Mouse (Mus musculus) lung, adult 2 months (tissue): ENCODE data around the gene Erg. TPM values are rescaled to one million over a fixed set of nuclear protein-coding genes. Genes with fewer than 3 reads are reported as not detected.

Experiments
- DNase-seq: peaks from one replicate; pipeline ENCODE4 v3.0.0; 2022
- H3K4me1 ChIP-seq: fragments of 200-500 bp; 2 replicates; pipeline ENCODE4 v1.6.1; 2011; ENCODE audit warnings: low read length; ENCODE audit not compliant: control insufficient read depth, insufficient read depth
- H3K4me3 ChIP-seq: fragments of 200-500 bp; replicated peaks from 2 replicates; pipeline ENCODE3; 2011; ENCODE audit warnings: low read depth, mild to moderate bottlenecking, control low read depth, low read length; ENCODE audit errors: extremely low read depth
- CTCF ChIP-seq: fragments of 200-500 bp; IDR thresholded peaks from 2 replicates; pipeline ENCODE4 v1.5.1; 2011; ENCODE audit warnings: mild to moderate bottlenecking, low read length, control low read depth; ENCODE audit not compliant: insufficient read depth
- POLR2A ChIP-seq: fragments of 200-500 bp; IDR thresholded peaks from 2 replicates; pipeline ENCODE4 v1.6.1; 2011; ENCODE audit warnings: low read depth, mild to moderate bottlenecking, control low read depth, low read length, borderline replicate concordance; ENCODE audit errors: extremely low read depth
- WGBS: fragments of 180-500 bp; shearing (Covaris S2); methylation state at CpG from one replicate; pipeline ENCODE4 v1.1.7; 2018; 5-methylcytosine and 5-hydroxymethylcytosine counted together
- polyA plus RNA-seq: library from polyadenylated mRNA; depleted of rRNA; stranded (reverse); fragments of >200 nt; gene quantifications from 2 replicates; pipeline ENCODE4 v1.2.3, GENCODE M21; 2012

Gene Erg
- polyA plus RNA-seq, 1 experiment = 82.7 TPM

GRCm38 (mm10) chr16:95458590-95459324 is 127.6 kb downstream of the Erg start:
- peak overlapping the region; percentile 87 for H3K4me3 ChIP-seq
- no peak for DNase-seq
- peaks cover 11% of the 10 kb centered on the region for H3K4me1 ChIP-seq
- TF ChIP-seq POLR2A (peak; percentile 66; the same call in 1 of the 2 replicates), CTCF (no peak)
- 48% methylated on average over 17 of the region's 17 CpGs for whole genome bisulfite sequencing

DNA sequence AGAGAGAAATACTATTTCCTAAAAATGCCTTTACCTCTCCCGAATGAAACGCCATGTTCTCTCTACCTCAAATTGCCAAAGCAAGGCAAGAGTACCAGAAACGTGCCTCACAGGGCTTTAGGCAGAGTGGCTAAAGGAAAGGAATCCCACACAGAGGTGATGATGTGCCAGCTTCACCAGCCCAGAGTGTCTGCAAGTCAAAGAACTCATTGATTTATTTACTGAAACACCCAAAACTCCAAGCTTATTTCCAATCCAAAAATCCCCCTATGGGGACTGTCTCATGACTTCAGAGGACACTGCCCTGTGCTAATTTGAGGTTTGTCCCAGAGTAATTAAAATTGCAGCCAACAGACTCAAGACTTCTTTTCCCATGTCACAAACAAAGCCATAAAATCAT is 129.4 kb downstream of the Erg start:
- WGBS = 39% methylated on average over 3 of the region's 3 CpGs
- Histone ChIP-seq H3K4me3 (peak overlapping the region; percentile 87), H3K4me1 (peaks cover 8% of the 10 kb centered on the region)
- no peak for TF ChIP-seq POLR2A
- TF ChIP-seq CTCF = no peak
- no peak for DNase-seq

GRCm38 (mm10) chr16:95455896-95456295 is 130.5 kb downstream of the Erg start:
- DNase-seq = no peak
- TF ChIP-seq CTCF (no peak), POLR2A (no peak)
- Histone ChIP-seq H3K4me1 (peaks cover 8% of the 10 kb centered on the region; the same call in 1 of the 2 replicates), H3K4me3 (peak overlapping the region; percentile 71)
- 42% methylated on average over 8 of the region's 8 CpGs for WGBS

GRCm38 (mm10) chr16:95455461-95455860 is 130.9 kb downstream of the Erg start:
- peak overlapping the region; percentile 71 for H3K4me3 ChIP-seq
- 47% methylated on average over 5 of the region's 5 CpGs for WGBS
- H3K4me1 ChIP-seq = peaks cover 9% of the 10 kb centered on the region; the same call in 1 of the 2 replicates
- TF ChIP-seq POLR2A = no peak
- TF ChIP-seq CTCF = no peak
- no peak for DNase-seq

GRCm38 (mm10) chr16:95452411-95452810 is 134.0 kb downstream of the Erg start:
- Histone ChIP-seq H3K4me1 (peaks cover 6% of the 10 kb centered on the region; the same call in 1 of the 2 replicates), H3K4me3 (peak overlapping the region; percentile 44)
- 41% methylated on average over 8 of the region's 8 CpGs for WGBS
- no peak for DNase-seq
- no peak for TF ChIP-seq CTCF
- no peak for TF ChIP-seq POLR2A

GRCm38 (mm10) chr16:95449361-95449725 is 137.1 kb downstream of the Erg start:
- WGBS = 26% methylated on average over 5 of the region's 5 CpGs
- no peak for DNase-seq
- H3K4me3 ChIP-seq = no peak overlapping the region

DNA sequence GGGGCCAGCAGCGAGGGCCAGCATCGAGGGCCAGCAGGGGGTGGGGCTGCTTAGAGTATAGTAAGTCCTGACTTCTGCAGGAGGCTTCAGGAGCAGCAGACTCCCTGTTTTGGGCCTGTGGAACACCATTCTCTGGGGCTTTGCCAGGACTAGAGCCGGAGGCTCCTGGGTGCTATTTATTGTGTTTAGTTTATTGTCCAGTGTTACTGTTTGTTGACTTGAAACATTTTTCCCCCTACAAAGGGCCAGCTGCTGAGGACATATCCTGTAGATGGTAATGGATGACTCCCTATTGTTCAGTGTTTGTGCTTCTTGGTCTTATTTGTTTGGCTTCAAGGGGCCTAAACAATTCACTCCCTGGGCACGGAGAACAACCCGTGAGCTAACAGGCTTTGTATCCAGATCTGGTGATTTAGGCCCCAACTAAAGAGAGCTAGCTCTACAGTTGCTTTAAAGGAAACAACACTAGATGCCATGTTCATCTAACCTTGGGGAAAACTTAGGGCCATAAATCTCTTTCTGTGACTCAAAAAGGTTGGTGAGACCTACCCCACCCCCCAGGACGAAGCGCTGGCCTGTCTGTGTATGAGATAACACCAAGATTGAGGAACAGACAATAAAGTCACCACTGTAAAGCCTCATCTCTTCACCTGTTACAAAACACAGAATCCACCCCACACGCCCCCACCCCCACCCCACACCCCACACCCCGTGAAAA is 137.6 kb downstream of the Erg start:
- TF ChIP-seq CTCF (no peak), POLR2A (no peak)
- Histone ChIP-seq H3K4me1 (peaks cover 13% of the 10 kb centered on the region; the same call in 1 of the 2 replicates), H3K4me3 (peak overlapping the region; percentile 16)
- 34% methylated on average over 9 of the region's 9 CpGs for WGBS
- DNase-seq = no peak

More at GRCm38 (mm10) chr16:95449361-95449725, 137.1 kb downstream of the Erg start:
- H3K4me1 ChIP-seq = peaks cover 13% of the 10 kb centered on the region; the same call in 1 of the 2 replicates
- TF ChIP-seq CTCF = peak; percentile 42; the same call in 1 of the 2 replicates
- TF ChIP-seq POLR2A = 0 out of 2 replicates have a peak, but pooled peaks have one; percentile 17

- no peak overlapping the region for H3K4me3 ChIP-seq
Measured at GRCm38 (mm10) chr16:95447896-95448295, 138.5 kb downstream of the Erg start.

DNA sequence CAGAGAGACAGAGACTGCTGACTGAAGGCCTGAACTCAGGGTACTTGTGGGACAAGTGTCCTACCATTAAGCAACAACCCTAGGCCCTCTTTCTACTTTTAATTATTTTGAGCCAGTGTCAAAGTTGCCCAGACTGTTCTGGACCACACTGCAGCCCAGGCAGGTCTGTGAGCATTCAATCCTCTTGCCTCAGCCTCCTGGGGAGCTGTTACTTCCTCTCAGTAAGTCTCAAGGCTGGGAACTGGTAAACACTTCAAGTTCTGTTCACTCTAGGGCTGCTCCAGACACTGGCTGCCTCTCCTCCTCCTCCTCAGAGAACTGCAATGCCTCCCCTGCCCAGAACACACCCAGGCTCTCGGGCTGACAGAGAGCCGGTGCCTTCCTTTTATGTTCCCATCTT is 140.0 kb downstream of the Erg start:
- TF ChIP-seq CTCF (no peak), POLR2A (no peak)
- no peak for DNase-seq
- Histone ChIP-seq H3K4me3 (no peak overlapping the region), H3K4me1 (peaks cover 18% of the 10 kb centered on the region; the same call in 1 of the 2 replicates)
- 24% methylated on average over 2 of the region's 2 CpGs for WGBS

More at GRCm38 (mm10) chr16:95447896-95448295, 138.5 kb downstream of the Erg start:
- 52% methylated on average over 4 of the region's 4 CpGs for WGBS
- H3K4me1 ChIP-seq = peaks cover 13% of the 10 kb centered on the region; the same call in 1 of the 2 replicates
- no peak for DNase-seq
- TF ChIP-seq POLR2A (no peak), CTCF (no peak)
